Mouse (Mus musculus) urinary bladder, postnatal 14 days (tissue): ENCODE data around the gene Zfp697.

ENCODE experiments used
- DNase-seq: peaks from one replicate; pipeline ENCODE4 v3.0.0; 2021; ENCODE audit warnings: low spot score

Zfp697 gene

GRCm38 (mm10) chr3:98382246-98382939 is at the start of gene Zfp697:
Gene Zfp697 (plus strand): TSS chr3:98382461.
- DNase-seq = peak; percentile 75

GRCm38 (mm10) chr3:98334010-98334409 is 48.3 kb upstream of the Zfp697 start:
- DNase-seq = no peak

GRCm38 (mm10) chr3:98335331-98335730 is 46.9 kb upstream of the Zfp697 start:
- DNase-seq = no peak

- DNase-seq = no peak
These were observed 46.4 kb upstream of the Zfp697 start for GRCm38 (mm10) chr3:98335886-98336285.

- no peak for DNase-seq
These were observed 45.3 kb upstream of the Zfp697 start for GRCm38 (mm10) chr3:98336661-98337654.

GRCm38 (mm10) chr3:98338584-98339041 is 43.6 kb upstream of the Zfp697 start:
- DNase-seq = peak; percentile 80

- peak; percentile 52 for DNase-seq
These were observed 43.1 kb upstream of the Zfp697 start for GRCm38 (mm10) chr3:98339097-98339705.

- DNase-seq = peak; percentile 74
These were observed 42.6 kb upstream of the Zfp697 start, which contains the start of gene Phgdh for GRCm38 (mm10) chr3:98339706-98340109. Gene Phgdh (minus strand): TSS chr3:98339990.

- no peak for DNase-seq
These were observed 41.3 kb upstream of the Zfp697 start for GRCm38 (mm10) chr3:98340818-98341594.

- DNase-seq = no peak
These were observed 39.0 kb upstream of the Zfp697 start for GRCm38 (mm10) chr3:98343235-98343634.

GRCm38 (mm10) chr3:98348106-98348505 is 34.2 kb upstream of the Zfp697 start:
- no peak for DNase-seq

- DNase-seq = no peak
These were observed 33.6 kb upstream of the Zfp697 start for GRCm38 (mm10) chr3:98348705-98349104.

GRCm38 (mm10) chr3:98353892-98354291 is 28.4 kb upstream of the Zfp697 start:
- peak; percentile 80 for DNase-seq

GRCm38 (mm10) chr3:98355344-98356025 is 26.8 kb upstream of the Zfp697 start:
- DNase-seq = no peak

- DNase-seq = no peak
These were observed 26.3 kb upstream of the Zfp697 start for GRCm38 (mm10) chr3:98356026-98356365.

GRCm38 (mm10) chr3:98356632-98357370 is 25.5 kb upstream of the Zfp697 start:
- DNase-seq = no peak

GRCm38 (mm10) chr3:98362753-98363152 is 19.5 kb upstream of the Zfp697 start:
- DNase-seq = no peak

- DNase-seq = no peak
These were observed 16.2 kb upstream of the Zfp697 start for GRCm38 (mm10) chr3:98366086-98366485.

GRCm38 (mm10) chr3:98366823-98367222 is 15.4 kb upstream of the Zfp697 start:
- DNase-seq = no peak

- no peak for DNase-seq
These were observed 14.0 kb upstream of the Zfp697 start for GRCm38 (mm10) chr3:98368283-98368682.
